Mouse (Mus musculus) hindbrain, embryonic 16.5 days (tissue): ENCODE data around the gene Scn1b. TPM values are rescaled to one million over a fixed set of nuclear protein-coding genes. Genes with fewer than 3 reads are reported as not detected.

ENCODE experiments used
- ATAC-seq: fragments of 200-750 bp; cut with Nextera tagmentation; 2 replicates; pipeline ENCODE4 v1.8.0; 2017; ENCODE audit warnings: moderate TSS enrichment, moderate library complexity
- H3K27ac ChIP-seq: fragments of 300-500 bp; sonication (generic); 2 replicates; pipeline ENCODE4 v1.5.1; 2014; ENCODE audit warnings: low read depth, mild to moderate bottlenecking, control low read depth, low read length, moderate library complexity
- H3K27me3 ChIP-seq: fragments of 300-500 bp; sonication (generic); replicated peaks from 2 replicates; pipeline ENCODE4 v1.6.1; 2014; ENCODE audit warnings: low read length; ENCODE audit not compliant: control insufficient read depth, insufficient read depth
- H3K36me3 ChIP-seq: fragments of 300-500 bp; sonication (generic); 2 replicates; pipeline ENCODE4 v1.6.1; 2014; ENCODE audit warnings: mild to moderate bottlenecking, low read length, moderate library complexity, mixed read lengths; ENCODE audit not compliant: control insufficient read depth, insufficient read depth
- H3K4me1 ChIP-seq: fragments of 300-500 bp; sonication (generic); 2 replicates; pipeline ENCODE4 v1.6.1; 2014; ENCODE audit warnings: low read depth, low read length; ENCODE audit not compliant: control insufficient read depth, insufficient read depth
- H3K4me2 ChIP-seq: fragments of 300-500 bp; sonication (generic); 2 replicates; pipeline ENCODE4 v1.6.1; 2014; ENCODE audit warnings: mild to moderate bottlenecking, low read length, control low read depth, moderate library complexity
- H3K4me3 ChIP-seq: fragments of 300-500 bp; sonication (generic); 2 replicates; pipeline ENCODE4 v1.5.1; 2014; ENCODE audit warnings: mild to moderate bottlenecking, low read length, control low read depth, moderate library complexity
- H3K9ac ChIP-seq: fragments of 300-500 bp; sonication (generic); 2 replicates; pipeline ENCODE4 v1.6.1; 2014; ENCODE audit warnings: low read depth, mild to moderate bottlenecking, control low read depth, low read length, moderate library complexity
- H3K9me3 ChIP-seq: fragments of 300-500 bp; sonication (generic); 2 replicates; pipeline ENCODE4 v1.6.1; 2014; ENCODE audit warnings: mild to moderate bottlenecking, low read length, moderate library complexity; ENCODE audit not compliant: control insufficient read depth
- WGBS: fragments of 180-500 bp; shearing (Covaris S2); extraction: QIAGEN DNeasy Blood & Tissue Kit; methylation state at CpG from one replicate; pipeline ENCODE4 v1.1.7; 2014; 5-methylcytosine and 5-hydroxymethylcytosine counted together
- polyA plus RNA-seq: library from polyadenylated mRNA; unstranded; fragments of >200 nt; fragmentation: Nextera tagmentation; extraction: Ambion mirVana; gene quantifications from 2 replicates; pipeline ENCODE4 v1.2.1, GENCODE M21; 2015

Gene Scn1b
- polyA plus RNA-seq, 1 experiment from 2014 or later, result 19.0 TPM

- H3K27ac ChIP-seq, result no peak overlapping the region
- no peaks in the 10 kb centered on the region for H3K4me1 ChIP-seq
- H3K4me3 ChIP-seq, result no peak overlapping the region
- peak; percentile 29; the same call in 1 of the 2 replicates for ATAC-seq
- H3K27me3 ChIP-seq, result no peaks in the 10 kb centered on the region
- 43% methylated on average over 6 of the region's 6 CpGs for WGBS
- H3K9me3 ChIP-seq, result no peaks in the 10 kb centered on the region
- H3K36me3 ChIP-seq, result no peaks in the 10 kb centered on the region
- H3K9ac ChIP-seq, result no peak overlapping the region
- no peak overlapping the region for H3K4me2 ChIP-seq
These were observed 49.3 kb downstream of the Scn1b start for GRCm38 (mm10) chr7:31077470-31077869.

DNA sequence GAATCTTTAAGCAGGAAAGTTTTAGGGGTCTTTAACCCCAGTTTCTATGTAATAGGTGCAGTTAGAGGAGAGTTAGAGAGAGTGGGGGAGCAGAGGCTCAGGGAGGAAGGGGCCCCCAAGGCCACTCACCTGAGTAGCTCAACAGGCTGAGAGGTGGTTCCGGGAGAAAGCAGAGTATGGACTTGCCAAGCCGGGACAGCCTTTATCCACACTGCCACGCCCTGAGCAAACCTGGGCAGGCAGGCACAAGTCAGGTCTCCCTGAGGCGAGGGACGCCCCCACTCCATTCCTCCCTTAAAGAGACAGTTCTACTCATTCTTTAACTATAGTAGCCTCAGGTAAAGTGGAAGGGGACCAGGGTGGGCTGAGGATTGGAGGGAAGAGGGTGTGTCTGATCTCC lies 50.3 kb downstream of the Scn1b start, which contains the start of gene Fxyd3:
Fxyd3 (minus strand) TSS at position 213 of the 400 bp plus-strand sequence.
- no peaks in the 10 kb centered on the region for H3K4me1 ChIP-seq
- H3K36me3 ChIP-seq, result no peaks in the 10 kb centered on the region
- H3K27ac ChIP-seq, result no peak within 1 kb of the TSS
- 82% methylated on average over 5 of the region's 5 CpGs for WGBS
- no peak within 1 kb of the TSS for H3K4me2 ChIP-seq
- H3K9ac ChIP-seq, result no peak within 1 kb of the TSS
- no peaks in the 10 kb centered on the region for H3K27me3 ChIP-seq
- H3K4me3 ChIP-seq, result no peak within 1 kb of the TSS
- ATAC-seq, result no peak
- no peaks in the 10 kb centered on the region for H3K9me3 ChIP-seq

DNA sequence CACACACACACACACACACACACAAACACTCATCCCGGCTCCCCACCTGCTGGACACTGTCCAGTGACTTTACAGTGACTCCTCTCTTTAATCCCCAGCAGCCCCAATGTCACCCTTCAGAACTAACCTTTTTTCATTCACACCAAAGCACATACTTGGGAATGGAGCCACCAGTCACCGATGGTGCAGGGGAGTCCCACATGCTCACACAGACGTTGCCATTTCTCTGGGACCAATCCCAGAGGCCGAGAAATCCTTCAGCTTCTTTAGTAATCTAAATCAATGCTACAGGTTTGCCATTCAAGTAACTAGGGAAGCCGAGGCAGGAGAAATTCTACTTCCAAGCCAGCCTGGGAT lies 52.1 kb downstream of the Scn1b start:
- Histone ChIP-seq H3K27me3 (no peaks in the 10 kb centered on the region), H3K9me3 (no peaks in the 10 kb centered on the region), H3K9ac (no peak overlapping the region), H3K4me2 (no peak overlapping the region), H3K4me1 (no peaks in the 10 kb centered on the region), H3K27ac (no peak overlapping the region), H3K4me3 (no peak overlapping the region), H3K36me3 (no peaks in the 10 kb centered on the region)
- WGBS, result 72% methylated on average over 5 of the region's 5 CpGs
- no peak for ATAC-seq

GRCm38 (mm10) chr7:31074061-31074712 lies 52.6 kb downstream of the Scn1b start:
- H3K9me3 ChIP-seq, result no peaks in the 10 kb centered on the region
- no peak overlapping the region for H3K27ac ChIP-seq
- 68% methylated on average over 7 of the region's 7 CpGs for WGBS
- no peaks in the 10 kb centered on the region for H3K36me3 ChIP-seq
- H3K4me3 ChIP-seq, result no peak overlapping the region
- no peak overlapping the region for H3K4me2 ChIP-seq
- ATAC-seq, result no peak; the same call in 1 of the 2 replicates
- no peak overlapping the region for H3K9ac ChIP-seq
- H3K27me3 ChIP-seq, result no peaks in the 10 kb centered on the region
- H3K4me1 ChIP-seq, result no peaks in the 10 kb centered on the region

GRCm38 (mm10) chr7:31073546-31073945 lies 53.3 kb downstream of the Scn1b start:
- ATAC-seq, result no peak
- Histone ChIP-seq H3K9me3 (no peaks in the 10 kb centered on the region), H3K36me3 (no peaks in the 10 kb centered on the region), H3K4me1 (no peaks in the 10 kb centered on the region), H3K9ac (no peak overlapping the region), H3K4me3 (no peak overlapping the region), H3K4me2 (no peak overlapping the region), H3K27me3 (no peaks in the 10 kb centered on the region), H3K27ac (no peak overlapping the region)

DNA sequence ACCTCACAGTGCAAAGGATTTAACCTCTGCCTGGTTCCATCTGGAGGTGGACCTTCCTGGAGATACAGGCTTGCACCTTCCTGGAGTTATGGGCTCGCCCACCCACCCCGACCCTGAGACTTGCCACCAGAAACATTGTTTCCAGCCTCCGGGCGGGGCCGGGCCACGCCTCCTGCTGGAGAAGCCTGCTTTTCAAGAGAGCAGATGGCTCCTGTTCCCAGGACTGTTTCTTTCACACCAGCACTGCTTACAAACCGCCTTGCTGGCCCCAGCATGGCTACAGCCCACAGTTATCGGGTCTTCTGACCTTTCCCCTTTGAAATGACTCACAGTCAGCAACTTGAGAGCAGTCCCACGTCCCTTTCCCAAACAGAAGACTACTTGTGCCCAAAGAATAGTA lies 54.5 kb downstream of the Scn1b start:
- no peak for ATAC-seq
- 56% methylated on average over 9 of the region's 9 CpGs for WGBS
- Histone ChIP-seq H3K4me1 (peaks cover 4% of the 10 kb centered on the region; the same call in 1 of the 2 replicates), H3K27me3 (no peaks in the 10 kb centered on the region), H3K4me2 (no peak overlapping the region), H3K36me3 (no peaks in the 10 kb centered on the region), H3K4me3 (no peak overlapping the region), H3K9ac (no peak overlapping the region), H3K9me3 (no peaks in the 10 kb centered on the region), H3K27ac (no peak overlapping the region)

DNA sequence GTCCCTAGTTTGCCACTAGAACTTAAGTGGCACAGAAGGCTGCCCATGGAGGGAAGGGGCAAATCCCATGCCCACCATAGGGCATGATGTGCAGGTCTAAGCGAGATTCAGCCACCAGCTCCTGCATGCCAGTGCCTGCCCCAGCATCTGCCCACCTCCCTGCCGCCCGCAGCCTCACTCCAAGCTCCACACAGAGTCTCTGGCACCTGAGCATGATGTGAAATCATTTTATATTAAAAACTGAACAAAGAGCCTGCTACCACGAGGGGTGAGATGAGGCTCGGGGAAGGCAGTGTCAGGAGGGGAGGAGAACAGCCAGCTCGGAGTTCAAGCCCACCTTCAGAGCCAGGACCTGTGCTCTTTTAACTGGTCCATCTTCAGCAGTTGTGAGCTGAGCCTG lies 56.5 kb downstream of the Scn1b start:
- Histone ChIP-seq H3K9me3 (no peaks in the 10 kb centered on the region), H3K4me2 (no peak overlapping the region), H3K9ac (no peak overlapping the region), H3K4me1 (peaks cover 4% of the 10 kb centered on the region; the same call in 1 of the 2 replicates), H3K27ac (no peak overlapping the region), H3K36me3 (no peaks in the 10 kb centered on the region), H3K4me3 (no peak overlapping the region), H3K27me3 (no peaks in the 10 kb centered on the region)
- WGBS, result 82% methylated on average over 6 of the region's 6 CpGs
- no peak for ATAC-seq

GRCm38 (mm10) chr7:31069491-31069890 lies 57.3 kb downstream of the Scn1b start:
- no peaks in the 10 kb centered on the region for H3K36me3 ChIP-seq
- no peaks in the 10 kb centered on the region for H3K27me3 ChIP-seq
- 87% methylated on average over 14 of the region's 14 CpGs for WGBS
- no peak overlapping the region for H3K27ac ChIP-seq
- H3K4me3 ChIP-seq, result no peak overlapping the region
- H3K4me2 ChIP-seq, result no peak overlapping the region
- H3K9ac ChIP-seq, result no peak overlapping the region
- H3K9me3 ChIP-seq, result no peaks in the 10 kb centered on the region
- peaks cover 4% of the 10 kb centered on the region; the same call in 1 of the 2 replicates for H3K4me1 ChIP-seq
- ATAC-seq, result no peak

- no peak overlapping the region for H3K4me3 ChIP-seq
- H3K27me3 ChIP-seq, result no peaks in the 10 kb centered on the region
- WGBS, result 40% methylated on average over 5 of the region's 5 CpGs
- H3K4me1 ChIP-seq, result peaks cover 4% of the 10 kb centered on the region; the same call in 1 of the 2 replicates
- no peaks in the 10 kb centered on the region for H3K9me3 ChIP-seq
- no peak overlapping the region for H3K27ac ChIP-seq
- no peak overlapping the region for H3K4me2 ChIP-seq
- ATAC-seq, result peak; percentile 45; the same call in 1 of the 2 replicates
- H3K9ac ChIP-seq, result no peak overlapping the region
- no peaks in the 10 kb centered on the region for H3K36me3 ChIP-seq
These were observed 59.0 kb downstream of the Scn1b start for GRCm38 (mm10) chr7:31067836-31068235.
